Comparison of ENCODE assay signal across 17 mouse cellular contexts in the genomic region with DNA sequence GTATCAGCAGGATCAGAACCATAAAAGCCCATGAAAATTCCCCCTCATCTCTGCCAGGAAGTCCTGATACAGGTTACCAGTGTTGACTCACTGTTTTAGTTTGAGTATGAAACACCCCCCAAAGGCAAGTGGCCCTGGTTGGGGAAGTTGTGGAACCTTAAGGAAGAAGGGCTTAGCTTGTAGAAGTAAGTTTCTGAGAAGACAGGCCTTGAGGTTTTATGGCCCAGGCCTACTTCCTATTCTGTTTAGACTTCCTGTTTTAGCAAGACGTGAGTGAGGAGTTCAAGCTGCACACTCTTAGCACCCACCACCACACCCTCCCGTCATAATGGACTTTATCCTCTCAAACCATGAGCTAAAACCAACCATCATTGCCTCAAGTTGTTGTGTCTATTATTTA. TPM values are rescaled to one million over a fixed set of nuclear protein-coding genes. Genes with fewer than 3 reads are reported as not detected.
A peak's percentile ranks its signal among the peaks of the same experiment; 100 is the strongest.
DNase-seq lines count a peak whose midpoint lies in the region; ATAC-seq lines count a peak whose summit lies in the region.
"Had no signal": no experiment of that assay in that cellular context is flagged by ENCODE, and none has a peak within 500 bp of the region (broad histone marks: within the 10 kb centered on the region; RNA-seq: fewer than 3 reads in every experiment).

No protein-coding gene starts in this region.

- H3K4me3 ChIP-seq in liver, embryonic 16.5 days (ENCODE audit: low read depth, low read length), result no peak overlapping the region
- no peak overlapping the region for H3K4me3 ChIP-seq in liver, embryonic 11.5 days (ENCODE audit: low read depth, low read length)
- H3K4me3 ChIP-seq: forebrain, embryonic 13.5 days; hindbrain, embryonic 10.5 days; neural tube, embryonic 12.5 days had no signal

- no peaks in the 10 kb centered on the region for H3K4me1 ChIP-seq in liver, embryonic 16.5 days (ENCODE audit: control insufficient read depth, low read depth, low read length)
- no peaks in the 10 kb centered on the region for H3K4me1 ChIP-seq in liver, embryonic 11.5 days (replicated peaks; ENCODE audit: control insufficient read depth, insufficient read depth, low read length)
- H3K4me1 ChIP-seq: neural tube, embryonic 12.5 days had no signal

- ATAC-seq in liver, embryonic 16.5 days (ENCODE audit: low read depth), result 0 out of 2 replicates have a peak, but pooled peaks have one; percentile 27
- ATAC-seq in liver, embryonic 11.5 days (replicated peaks; ENCODE audit: low FRiP score), result no peak
- ATAC-seq in megakaryocyte, adult 5-6 weeks (ENCODE audit: poor library complexity, severe bottlenecking), result peak; percentile 92
- ATAC-seq: forebrain, embryonic 13.5 days had no signal

- H3K27me3 ChIP-seq in liver, embryonic 16.5 days (ENCODE audit: control insufficient read depth, insufficient read depth, low read depth, low read length), result no peaks in the 10 kb centered on the region
- no peaks in the 10 kb centered on the region for H3K27me3 ChIP-seq in liver, embryonic 11.5 days (replicated peaks; ENCODE audit: control insufficient read depth, insufficient read depth, low read length)

- H3K36me3 ChIP-seq in liver, embryonic 16.5 days (ENCODE audit: control insufficient read depth, insufficient read depth), result no peaks in the 10 kb centered on the region
- H3K36me3 ChIP-seq in liver, embryonic 11.5 days (ENCODE audit: control insufficient read depth, insufficient read depth, low read length), result no peaks in the 10 kb centered on the region
- H3K36me3 ChIP-seq: hindbrain, embryonic 10.5 days; neural tube, embryonic 12.5 days had no signal

- no peak for DNase-seq in liver, embryonic 11.5 days (ENCODE audit: low spot score)
- peak; percentile 2 for DNase-seq in T-cell, adult 2 months (ENCODE audit: low spot score)
- peak; percentile 12 to 16 for DNase-seq in thymus, postnatal 36 days
- DNase-seq in urinary bladder, postnatal 10 days (ENCODE audit: low spot score), result no peak
- no peak for DNase-seq in urinary bladder, adult 2 months (ENCODE audit: low spot score)
- DNase-seq in layer of hippocampus, adult 18-20 months (ENCODE audit: low spot score in 2 of 2), result no peak
- DNase-seq: adrenal gland, postnatal 25 days; cerebellum, postnatal 10 days; kidney, adult 11 months; kidney, postnatal 14 days; midbrain, embryonic 14.5 days had no signal

- 13% methylated on average over 2 of the region's 2 CpGs for WGBS in liver, embryonic 16.5 days (ENCODE audit: insufficient replicate concordance)
- WGBS in liver, embryonic 11.5 days, result 42% methylated on average over 2 of the region's 2 CpGs

- no peak overlapping the region for H3K27ac ChIP-seq in liver, embryonic 16.5 days (ENCODE audit: low read length)
- H3K27ac ChIP-seq in liver, embryonic 11.5 days (ENCODE audit: low read depth, low read length), result no peak overlapping the region
- H3K27ac ChIP-seq: forebrain, embryonic 13.5 days; hindbrain, embryonic 10.5 days; liver, embryonic 14.5 days; neural tube, embryonic 12.5 days had no signal

- H3K4me2 ChIP-seq in liver, embryonic 16.5 days (ENCODE audit: low read depth, low read length), result no peak overlapping the region
- no peak overlapping the region for H3K4me2 ChIP-seq in liver, embryonic 11.5 days
- H3K4me2 ChIP-seq: forebrain, embryonic 13.5 days; neural tube, embryonic 12.5 days had no signal

- no peak overlapping the region for H3K9ac ChIP-seq in liver, embryonic 16.5 days (ENCODE audit: low read depth, low read length)
- no peak overlapping the region for H3K9ac ChIP-seq in liver, embryonic 11.5 days (ENCODE audit: low read depth, low read length)
- H3K9ac ChIP-seq: forebrain, embryonic 13.5 days; liver, embryonic 14.5 days; neural tube, embryonic 12.5 days had no signal

- no peaks in the 10 kb centered on the region for H3K9me3 ChIP-seq in liver, embryonic 16.5 days (replicated peaks; ENCODE audit: control insufficient read depth, low read length)
- H3K9me3 ChIP-seq in liver, embryonic 11.5 days (ENCODE audit: control insufficient read depth, low read length), result no peaks in the 10 kb centered on the region
- H3K9me3 ChIP-seq: forebrain, embryonic 13.5 days; hindbrain, embryonic 10.5 days; neural tube, embryonic 12.5 days had no signal

RNA-seq across cellular contexts. Expression of a gene that starts 57.4 kb away (rescaled TPM):
- 1.1 and 1.2 TPM in 2 replicates for polyA plus RNA-seq in liver, embryonic 16.5 days (2015; fragmentation: Nextera tagmentation; extraction: Ambion mirVana)
- 2.7 TPM in 2 replicates for polyA plus RNA-seq in liver, embryonic 11.5 days (2014; fragmentation: Nextera tagmentation; extraction: Ambion mirVana)
- total RNA-seq in megakaryocyte, adult 5-6 weeks (2015), result 3.8 and 6.5 TPM in 2 replicates
- total RNA-seq in megakaryocyte, adult 5-6 weeks (2017), result 3.5 and 5.2 TPM in 2 replicates
- polyA plus RNA-seq in urinary bladder, adult 2 months (2012; rRNA removed), result 29.0 and 33.7 TPM in 2 replicates
- 10 to 100 TPM; 51.9 to 53.4 TPM for total RNA-seq in layer of hippocampus, adult 18-20 months (2021)

Comparison
In these comparisons a context has a peak if more than half of its experiments do, and no peak if none do; other contexts are left out.
1. DNase-seq: peak in T-cell, adult 2 months (single experiment) and thymus, postnatal 36 days (2 of 2); none in liver, embryonic 11.5 days (single experiment), urinary bladder, postnatal 10 days (single experiment), urinary bladder, adult 2 months (single experiment) and layer of hippocampus, adult 18-20 months (0 of 2).